Mouse (Mus musculus): ENCODE data around the gene Sdsl. TPM values are rescaled to one million over a fixed set of nuclear protein-coding genes. Genes with fewer than 3 reads are reported as not detected.

Gene Sdsl
- polyA plus RNA-seq, 1 experiment from 2014 or later = 15.8 TPM

DNA sequence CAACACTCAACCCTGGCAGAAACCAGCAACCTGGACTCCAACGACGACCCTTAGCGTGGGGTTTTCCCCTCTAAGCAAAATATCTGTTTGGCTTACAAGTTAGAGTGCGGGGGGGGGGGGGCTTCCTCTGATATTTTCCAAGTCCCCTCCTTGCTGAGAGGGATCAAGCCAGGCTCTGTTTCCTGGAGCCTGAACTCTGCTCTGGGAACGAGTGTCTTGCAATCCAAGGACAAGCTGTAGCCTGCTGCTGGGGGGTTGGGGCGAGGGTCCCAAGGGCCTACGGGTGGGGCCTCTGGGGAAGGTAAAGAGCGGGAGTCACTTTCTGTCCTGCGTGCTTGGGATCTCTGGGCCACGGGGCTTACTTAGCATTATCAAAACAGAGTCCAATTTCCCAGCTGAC is 46.0 kb downstream of the Sdsl start:
- Histone ChIP-seq H3K9ac (no peak overlapping the region), H3K4me3 (no peak overlapping the region), H3K4me1 (replicated peaks) (peaks cover under 1% of the 10 kb centered on the region; the same call in 1 of the 2 replicates), H3K4me2 (no peak overlapping the region), H3K27me3 (peaks cover 97% of the 10 kb centered on the region), H3K27ac (no peak overlapping the region), H3K9me3 (replicated peaks) (no peaks in the 10 kb centered on the region), H3K36me3 (no peaks in the 10 kb centered on the region)
- no peak for ATAC-seq (replicated peaks; ENCODE audit: insufficient number of reproducible peaks, insufficient read depth, low FRiP score, low read depth)
- WGBS = 4% methylated on average over 10 of the region's 10 CpGs

DNA sequence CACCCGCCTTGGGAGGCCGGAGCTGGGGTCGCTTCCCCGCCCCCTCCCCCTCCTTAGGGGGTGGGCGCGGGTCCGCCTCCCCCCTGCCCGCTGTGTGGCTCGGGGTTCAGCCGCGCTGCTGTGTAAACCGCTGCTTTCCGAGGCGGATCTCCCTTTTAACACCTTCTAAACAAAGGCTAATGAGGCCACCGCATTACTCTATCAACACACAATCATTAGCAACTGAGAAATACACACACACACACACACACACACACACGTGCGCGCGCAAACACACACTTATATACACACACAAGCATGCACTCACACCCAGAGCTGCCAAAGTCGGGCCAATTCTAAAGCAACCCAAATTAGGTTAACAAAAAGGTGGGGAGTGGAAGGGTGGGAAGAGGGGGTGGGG is 46.9 kb downstream of the Sdsl start:
- Histone ChIP-seq H3K4me2 (no peak overlapping the region), H3K27ac (no peak overlapping the region), H3K4me3 (no peak overlapping the region), H3K36me3 (no peaks in the 10 kb centered on the region), H3K4me1 (replicated peaks) (no peaks in the 10 kb centered on the region), H3K27me3 (peaks cover 97% of the 10 kb centered on the region), H3K9ac (no peak overlapping the region), H3K9me3 (replicated peaks) (no peaks in the 10 kb centered on the region)
- WGBS = under 1% methylated on average over 20 of the region's 20 CpGs
- ATAC-seq (replicated peaks; ENCODE audit: insufficient number of reproducible peaks, insufficient read depth, low FRiP score, low read depth) = no peak

DNA sequence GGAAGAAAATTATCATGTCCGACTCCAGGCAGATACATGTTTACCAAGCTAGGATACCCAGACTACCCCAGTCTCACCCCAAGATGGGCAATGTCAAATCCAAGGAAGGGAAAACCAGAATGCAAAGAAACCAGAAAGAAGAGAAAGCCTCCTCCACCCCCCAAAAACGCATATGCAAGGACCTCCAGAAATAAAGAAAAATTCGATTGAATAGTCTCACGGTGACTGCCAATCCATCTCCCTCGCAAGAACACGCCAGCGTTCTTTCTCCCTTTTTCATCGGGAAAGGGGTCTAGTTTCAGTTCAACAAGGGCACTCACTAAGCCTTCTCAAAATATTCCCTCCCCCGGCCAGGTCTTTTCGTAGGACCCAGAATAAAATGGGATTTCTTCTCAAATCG is 48.0 kb downstream of the Sdsl start:
- WGBS = 2% methylated on average over 11 of the region's 11 CpGs
- H3K4me3 ChIP-seq = no peak overlapping the region
- peaks cover 96% of the 10 kb centered on the region for H3K27me3 ChIP-seq
- H3K9me3 ChIP-seq (replicated peaks) = no peaks in the 10 kb centered on the region
- H3K4me2 ChIP-seq = no peak overlapping the region
- no peak overlapping the region for H3K9ac ChIP-seq
- ATAC-seq (replicated peaks; ENCODE audit: insufficient number of reproducible peaks, insufficient read depth, low FRiP score, low read depth) = no peak
- no peak overlapping the region for H3K27ac ChIP-seq
- no peaks in the 10 kb centered on the region for H3K4me1 ChIP-seq (replicated peaks)
- no peaks in the 10 kb centered on the region for H3K36me3 ChIP-seq

DNA sequence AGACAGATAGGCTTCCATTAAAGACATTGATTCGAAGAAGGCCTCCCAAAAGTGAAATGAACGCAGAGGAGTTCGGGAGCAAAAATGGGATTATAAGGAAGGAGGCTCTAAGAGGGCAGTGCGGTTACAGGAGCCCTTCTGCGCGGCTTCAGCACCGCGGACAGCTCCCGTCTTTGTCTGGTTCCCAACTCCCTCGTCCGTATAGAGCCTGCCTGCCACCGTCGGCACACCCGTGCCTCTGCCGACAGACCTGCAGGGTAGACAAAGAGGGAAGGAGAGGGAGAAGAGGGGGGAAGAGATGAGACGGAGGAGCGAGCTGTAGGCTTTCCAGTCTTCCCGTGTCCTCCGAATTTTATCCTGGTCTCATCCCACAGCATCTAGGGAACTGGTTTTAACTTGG is 48.6 kb downstream of the Sdsl start:
- H3K4me2 ChIP-seq = no peak overlapping the region
- H3K9ac ChIP-seq = no peak overlapping the region
- no peaks in the 10 kb centered on the region for H3K4me1 ChIP-seq (replicated peaks)
- H3K27ac ChIP-seq = no peak overlapping the region
- no peaks in the 10 kb centered on the region for H3K36me3 ChIP-seq
- no peak overlapping the region for H3K4me3 ChIP-seq
- no peaks in the 10 kb centered on the region for H3K9me3 ChIP-seq (replicated peaks)
- 0% methylated on average over 19 of the region's 19 CpGs for whole genome bisulfite sequencing
- peaks cover 97% of the 10 kb centered on the region for H3K27me3 ChIP-seq
- peak; percentile 67; the same call in 1 of the 2 replicates for ATAC-seq (replicated peaks; ENCODE audit: insufficient number of reproducible peaks, insufficient read depth, low FRiP score, low read depth)

DNA sequence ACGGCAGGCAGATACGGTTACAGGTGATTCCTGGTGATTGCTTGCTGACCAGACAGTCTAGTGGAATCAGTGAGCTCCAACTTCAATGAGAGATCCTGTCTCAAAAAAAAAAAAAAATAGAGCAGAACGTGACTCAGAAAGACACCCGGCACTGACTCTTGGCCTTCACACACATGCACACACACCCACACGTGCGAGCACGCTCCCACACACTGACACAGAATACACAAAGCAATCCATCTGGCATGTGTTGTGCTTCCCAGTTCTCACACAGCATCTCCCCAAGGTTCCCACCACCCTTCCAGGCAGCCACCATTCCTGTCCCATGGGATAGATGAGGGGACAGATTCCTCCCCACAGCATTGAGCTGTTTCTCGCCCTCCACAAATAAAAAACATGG is 52.5 kb downstream of the Sdsl start:
- Histone ChIP-seq H3K9me3 (replicated peaks) (no peaks in the 10 kb centered on the region), H3K4me1 (replicated peaks) (no peaks in the 10 kb centered on the region), H3K27me3 (peaks cover 85% of the 10 kb centered on the region), H3K4me3 (no peak overlapping the region), H3K4me2 (no peak overlapping the region), H3K27ac (no peak overlapping the region), H3K9ac (no peak overlapping the region), H3K36me3 (no peaks in the 10 kb centered on the region)
- no peak for ATAC-seq (replicated peaks; ENCODE audit: insufficient number of reproducible peaks, insufficient read depth, low FRiP score, low read depth)
- WGBS = 77% methylated on average over 8 of the region's 8 CpGs

DNA sequence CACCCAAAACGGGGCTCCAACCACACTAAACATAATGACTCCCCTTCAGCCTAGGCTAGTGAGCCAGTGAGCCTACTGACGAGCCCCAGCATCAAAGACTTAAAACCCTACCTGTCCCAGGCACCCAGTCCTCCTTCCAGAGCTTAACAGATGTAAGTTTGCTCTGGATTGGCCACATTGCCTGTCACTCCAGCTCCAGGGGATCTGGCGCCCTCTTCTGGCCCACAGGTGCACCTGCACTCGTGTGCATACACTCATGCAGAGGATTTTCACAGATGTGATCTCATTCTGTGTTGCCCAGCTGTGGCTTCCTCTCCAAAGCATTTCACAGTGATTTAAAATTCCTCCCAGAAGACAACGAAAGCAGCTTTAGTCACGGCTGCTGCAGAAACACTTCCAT is 59.2 kb downstream of the Sdsl start:
- WGBS = 78% methylated on average over 6 of the region's 6 CpGs
- H3K36me3 ChIP-seq = no peaks in the 10 kb centered on the region
- no peak overlapping the region for H3K4me2 ChIP-seq
- no peaks in the 10 kb centered on the region; the same call in 1 of the 2 replicates for H3K9me3 ChIP-seq (replicated peaks)
- no peak overlapping the region for H3K4me3 ChIP-seq
- no peak overlapping the region for H3K27ac ChIP-seq
- peaks cover 75% of the 10 kb centered on the region for H3K27me3 ChIP-seq
- H3K4me1 ChIP-seq (replicated peaks) = 0 out of 2 replicates have a peak, but pooled peaks cover 2% of the 10 kb centered on the region
- no peak overlapping the region for H3K9ac ChIP-seq
- ATAC-seq (replicated peaks; ENCODE audit: insufficient number of reproducible peaks, insufficient read depth, low FRiP score, low read depth) = no peak

DNA sequence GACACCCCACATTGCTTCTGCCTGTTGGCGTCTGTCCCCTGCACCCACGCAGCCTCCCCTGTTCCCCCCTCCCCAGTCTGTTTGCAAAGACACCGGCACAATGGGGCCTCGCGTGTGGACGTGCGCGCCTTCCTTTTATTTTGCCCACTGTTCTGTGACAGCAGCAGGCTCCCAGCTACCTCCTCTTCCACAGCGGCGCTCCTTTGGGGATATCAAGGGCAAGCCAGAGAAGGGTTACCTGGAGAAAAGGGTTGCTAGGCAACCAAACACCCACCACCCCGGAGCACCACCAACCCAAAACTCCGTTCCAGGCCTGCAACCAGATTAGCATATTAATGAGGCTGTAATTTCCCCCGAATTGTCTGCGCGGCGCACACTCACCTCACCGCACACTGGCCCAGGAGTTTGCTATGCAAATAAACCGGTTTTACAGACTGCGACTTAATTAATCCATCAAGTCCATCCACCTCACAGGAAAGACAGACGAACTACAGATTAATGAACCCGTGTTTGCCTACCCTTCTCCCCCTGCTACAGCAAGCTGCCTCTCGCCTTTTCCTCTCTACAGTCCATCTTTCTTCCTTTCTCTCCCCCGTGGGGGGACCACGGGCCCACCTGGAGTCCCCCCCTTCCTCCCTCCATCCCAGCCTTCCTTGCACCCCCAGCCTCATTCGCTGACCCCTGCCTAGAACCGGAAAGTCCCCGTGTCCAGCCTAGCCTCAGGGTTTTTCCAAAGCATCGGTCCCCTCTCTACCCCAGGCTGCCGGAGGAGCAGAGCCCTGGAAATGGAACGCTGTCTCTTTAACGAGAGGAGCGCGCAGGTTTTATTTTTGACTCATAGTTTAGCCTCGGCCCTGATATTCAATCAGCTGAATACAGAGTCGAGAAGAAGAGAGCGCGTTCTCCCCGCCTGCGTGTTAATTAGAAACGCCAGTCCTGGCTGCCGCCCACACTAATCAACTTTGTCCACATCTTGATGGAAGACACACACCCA is 62.9 kb downstream of the Sdsl start:
- H3K9me3 ChIP-seq (replicated peaks) = no peaks in the 10 kb centered on the region; the same call in 1 of the 2 replicates
- H3K27me3 ChIP-seq = peaks cover 59% of the 10 kb centered on the region
- H3K4me3 ChIP-seq = 0 out of 2 replicates have a peak overlapping the region, but pooled peaks have one; percentile 11
- no peak overlapping the region for H3K27ac ChIP-seq
- 3% methylated on average over 41 of the region's 41 CpGs for WGBS
- peak overlapping the region; percentile 29 for H3K4me2 ChIP-seq
- no peak overlapping the region for H3K9ac ChIP-seq
- H3K4me1 ChIP-seq (replicated peaks) = 0 out of 2 replicates have a peak, but pooled peaks cover 2% of the 10 kb centered on the region
- H3K36me3 ChIP-seq = no peaks in the 10 kb centered on the region
- no peak for ATAC-seq (replicated peaks; ENCODE audit: insufficient number of reproducible peaks, insufficient read depth, low FRiP score, low read depth)

DNA sequence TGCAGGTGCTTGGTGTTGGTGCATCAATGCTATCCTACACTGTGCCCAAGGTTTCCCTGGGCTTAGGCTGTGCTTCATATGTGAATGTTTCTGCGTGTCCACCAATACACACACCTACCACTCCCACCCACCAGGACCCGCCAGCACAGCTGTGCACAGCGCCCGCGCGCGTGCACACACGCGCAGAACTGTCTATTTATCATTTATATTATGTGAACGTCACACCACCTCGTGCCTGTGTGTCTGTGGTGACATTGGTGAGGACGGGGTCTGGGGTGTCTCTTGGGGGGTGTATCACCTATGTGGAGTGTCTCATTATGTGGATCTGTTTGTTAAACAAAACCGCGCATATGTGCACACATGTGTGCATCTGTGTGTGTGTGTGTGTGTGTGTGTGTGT is 63.7 kb downstream of the Sdsl start:
- Histone ChIP-seq H3K27me3 (peaks cover 56% of the 10 kb centered on the region), H3K4me3 (no peak overlapping the region), H3K9me3 (replicated peaks) (no peaks in the 10 kb centered on the region; the same call in 1 of the 2 replicates), H3K4me1 (replicated peaks) (0 out of 2 replicates have a peak, but pooled peaks cover 2% of the 10 kb centered on the region), H3K9ac (no peak overlapping the region), H3K27ac (no peak overlapping the region), H3K36me3 (no peaks in the 10 kb centered on the region), H3K4me2 (no peak overlapping the region)
- ATAC-seq (replicated peaks; ENCODE audit: insufficient number of reproducible peaks, insufficient read depth, low FRiP score, low read depth) = no peak
- WGBS = 67% methylated on average over 14 of the region's 14 CpGs

Other genes starting within 250 kb of the Sdsl start
- gene Lhx5, start 41.1 kb downstream of the Sdsl start, polyA plus RNA-seq (2015; fragmentation: Nextera tagmentation; extraction: Ambion mirVana) = not detected in 2 replicates
- gene Sds, start 3.7 kb upstream of the Sdsl start, polyA plus RNA-seq (2015; fragmentation: Nextera tagmentation; extraction: Ambion mirVana) = 0.33 TPM in 1 of 2 replicates, not detected in the other
- 40.8 and 49.6 TPM in 2 replicates for gene Plbd2, start 30.8 kb upstream of the Sdsl start, polyA plus RNA-seq (2015; fragmentation: Nextera tagmentation; extraction: Ambion mirVana)
- gene Slc8b1, start 38.4 kb upstream of the Sdsl start, polyA plus RNA-seq (2015; fragmentation: Nextera tagmentation; extraction: Ambion mirVana) = 2.7 and 5.0 TPM in 2 replicates
- gene Tpcn1, start 115.9 kb upstream of the Sdsl start, polyA plus RNA-seq (2015; fragmentation: Nextera tagmentation; extraction: Ambion mirVana) = 12.4 and 16.8 TPM in 2 replicates
- gene Iqcd, start 116.2 kb upstream of the Sdsl start, polyA plus RNA-seq (2015; fragmentation: Nextera tagmentation; extraction: Ambion mirVana) = 0.19 and 0.46 TPM in 2 replicates
- gene Rita1, start 139.8 kb upstream of the Sdsl start, polyA plus RNA-seq (2015; fragmentation: Nextera tagmentation; extraction: Ambion mirVana) = 11.0 and 12.7 TPM in 2 replicates
- gene Ddx54, start 139.9 kb upstream of the Sdsl start, polyA plus RNA-seq (2015; fragmentation: Nextera tagmentation; extraction: Ambion mirVana) = 23.4 and 32.9 TPM in 2 replicates
- gene Cfap73, start 161.4 kb upstream of the Sdsl start, polyA plus RNA-seq (2015; fragmentation: Nextera tagmentation; extraction: Ambion mirVana) = 0.15 TPM in 1 of 2 replicates, not detected in the other
- gene Rasal1, start 176.0 kb upstream of the Sdsl start, polyA plus RNA-seq (2015; fragmentation: Nextera tagmentation; extraction: Ambion mirVana) = 0.25 and 0.55 TPM in 2 replicates
- gene Dtx1, start 239.1 kb upstream of the Sdsl start, polyA plus RNA-seq (2015; fragmentation: Nextera tagmentation; extraction: Ambion mirVana) = 1.9 and 12.3 TPM in 2 replicates